In the genomic region with DNA sequence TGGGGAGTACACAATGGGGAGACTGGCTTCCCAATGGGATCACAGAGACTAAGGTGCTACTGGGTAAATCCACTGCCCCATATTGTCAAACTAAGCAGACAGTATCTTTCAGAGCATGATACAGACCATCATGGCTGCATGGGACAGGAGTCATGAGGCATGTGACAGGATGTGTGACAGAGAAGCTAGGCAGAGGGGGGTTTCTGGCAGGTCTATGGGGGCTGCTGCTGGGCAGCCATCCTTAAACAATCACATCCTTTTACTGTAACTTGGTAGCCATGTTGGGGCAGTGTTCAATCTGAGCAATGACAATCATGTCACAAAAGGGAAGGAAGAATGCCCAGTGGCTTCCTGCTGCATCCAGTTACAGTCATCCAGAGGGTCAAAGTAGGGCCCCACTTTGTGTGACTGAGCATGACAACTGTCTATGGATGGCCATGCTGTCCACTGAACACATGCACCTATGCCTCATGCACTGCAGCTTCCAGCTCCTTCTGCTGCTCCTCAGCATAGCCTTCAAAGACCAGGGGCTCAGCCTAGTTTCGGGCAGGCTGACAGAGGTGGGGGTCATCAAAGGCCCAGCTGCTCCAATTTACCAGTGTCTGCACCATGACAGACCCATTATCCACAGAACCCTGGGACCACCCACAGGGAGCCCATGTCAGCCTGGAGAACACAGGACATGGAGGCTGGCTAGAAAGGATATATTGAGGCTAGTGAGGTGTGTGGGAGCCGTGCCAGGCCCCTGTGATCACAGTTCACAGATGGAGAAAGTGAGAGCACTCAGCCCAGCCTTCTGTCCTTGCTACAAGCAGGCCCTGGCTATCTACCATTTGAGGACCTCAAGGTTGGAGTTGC, we compare ENCODE assay signal across 11 mouse cellular contexts. TPM values are rescaled to one million over a fixed set of nuclear protein-coding genes. Genes with fewer than 3 reads are reported as not detected.
DNase-seq lines count a peak whose midpoint lies in the region; ATAC-seq and TF ChIP-seq lines count a peak whose summit lies in the region.
"Had no signal": no experiment of that assay in that cellular context is flagged by ENCODE, and none has a peak within 500 bp of the region (broad histone marks: within the 10 kb centered on the region; RNA-seq: fewer than 3 reads in every experiment).

No protein-coding gene starts in this region.

- peak overlapping the region; percentile 45; the same call in 1 of the 2 replicates for H3K27ac ChIP-seq in liver, postnatal 0 days (ENCODE audit: low read depth)
- no peak overlapping the region for H3K27ac ChIP-seq in liver, embryonic 11.5 days (ENCODE audit: low read depth, low read length)
- peak overlapping the region; percentile 42 for H3K27ac ChIP-seq in hindbrain, postnatal 0 days
- H3K27ac ChIP-seq in kidney, embryonic 14.5 days (ENCODE audit: low read depth, low read length) = no peak overlapping the region

- H3K9ac ChIP-seq in liver, postnatal 0 days (replicated peaks) = no peak overlapping the region
- no peak overlapping the region for H3K9ac ChIP-seq in liver, embryonic 11.5 days (ENCODE audit: low read depth, low read length)
- H3K9ac ChIP-seq in hindbrain, postnatal 0 days (replicated peaks; ENCODE audit: low read length) = no peak overlapping the region
- H3K9ac ChIP-seq in kidney, embryonic 14.5 days (ENCODE audit: low read depth, low read length) = no peak overlapping the region
- H3K9ac ChIP-seq: limb, embryonic 12.5 days had no signal

- no peak for TF ChIP-seq CTCF in liver, postnatal 0 days (IDR thresholded peaks at IDR 0.05; ENCODE audit: low read depth)
- no peak for TF ChIP-seq CTCF in hindbrain, postnatal 0 days (IDR thresholded peaks at IDR 0.05; ENCODE audit: low read depth)

- no peak overlapping the region for H3K4me3 ChIP-seq in liver, postnatal 0 days (ENCODE audit: low read depth, low read length)
- H3K4me3 ChIP-seq in liver, embryonic 11.5 days (ENCODE audit: low read depth, low read length) = no peak overlapping the region
- H3K4me3 ChIP-seq in hindbrain, postnatal 0 days (ENCODE audit: low read length) = no peak overlapping the region
- H3K4me3 ChIP-seq in kidney, embryonic 14.5 days (ENCODE audit: low read length) = no peak overlapping the region
- H3K4me3 ChIP-seq: limb, embryonic 12.5 days had no signal

- H3K9me3 ChIP-seq in liver, postnatal 0 days (ENCODE audit: low read length) = no peaks in the 10 kb centered on the region
- H3K9me3 ChIP-seq in liver, embryonic 11.5 days (ENCODE audit: control insufficient read depth, low read length) = no peaks in the 10 kb centered on the region
- H3K9me3 ChIP-seq in hindbrain, postnatal 0 days (ENCODE audit: low read length) = no peaks in the 10 kb centered on the region
- H3K9me3 ChIP-seq in kidney, embryonic 14.5 days (ENCODE audit: control insufficient read depth, low read length) = no peaks in the 10 kb centered on the region
- H3K9me3 ChIP-seq: limb, embryonic 12.5 days had no signal

- peaks cover 32% of the 10 kb centered on the region for H3K36me3 ChIP-seq in liver, postnatal 0 days (replicated peaks; ENCODE audit: insufficient read depth, low read length)
- peaks cover 15% of the 10 kb centered on the region for H3K36me3 ChIP-seq in liver, embryonic 11.5 days (ENCODE audit: control insufficient read depth, insufficient read depth, low read length)
- peaks cover 19% of the 10 kb centered on the region; the same call in 1 of the 2 replicates for H3K36me3 ChIP-seq in hindbrain, postnatal 0 days (ENCODE audit: insufficient read depth, low read length)
- peaks cover 25% of the 10 kb centered on the region for H3K36me3 ChIP-seq in kidney, embryonic 14.5 days (ENCODE audit: control insufficient read depth, insufficient read depth, low read length)

- no peak for ATAC-seq in liver, postnatal 0 days
- no peak for ATAC-seq in liver, embryonic 11.5 days (replicated peaks; ENCODE audit: low FRiP score)
- ATAC-seq in cerebellum, adult (ENCODE audit: insufficient number of reproducible peaks, low FRiP score, low TSS enrichment) = 0 out of 2 replicates have a peak, but pooled peaks have one; percentile 16
- ATAC-seq in hindbrain, postnatal 0 days = no peak
- ATAC-seq in kidney, embryonic 14.5 days (ENCODE audit: low FRiP score, low TSS enrichment) = no peak

- no peaks in the 10 kb centered on the region for H3K27me3 ChIP-seq in liver, postnatal 0 days (ENCODE audit: insufficient read depth, low read length)
- H3K27me3 ChIP-seq in liver, embryonic 11.5 days (replicated peaks; ENCODE audit: control insufficient read depth, insufficient read depth, low read length) = no peaks in the 10 kb centered on the region
- no peaks in the 10 kb centered on the region for H3K27me3 ChIP-seq in hindbrain, postnatal 0 days (ENCODE audit: insufficient read depth, low read length)
- H3K27me3 ChIP-seq in kidney, embryonic 14.5 days (ENCODE audit: control insufficient read depth, insufficient read depth, low read length) = no peaks in the 10 kb centered on the region
- H3K27me3 ChIP-seq: limb, embryonic 12.5 days had no signal

- H3K4me2 ChIP-seq in liver, postnatal 0 days (ENCODE audit: low read depth, low read length) = no peak overlapping the region
- no peak overlapping the region for H3K4me2 ChIP-seq in liver, embryonic 11.5 days
- H3K4me2 ChIP-seq in hindbrain, postnatal 0 days (ENCODE audit: low read depth, low read length) = no peak overlapping the region
- H3K4me2 ChIP-seq in kidney, embryonic 14.5 days (replicated peaks; ENCODE audit: low read depth, low read length) = no peak overlapping the region
- H3K4me2 ChIP-seq: limb, embryonic 12.5 days had no signal

- DNase-seq in adrenal gland, adult (ENCODE audit: inconsistent age in 2 of 2, low spot score in 1 of 2) = peak; percentile 33 to 54
- no peak for DNase-seq in adrenal gland, postnatal 4 days (ENCODE audit: low spot score in 2 of 2)
- no peak for DNase-seq in liver, postnatal 0 days
- DNase-seq in liver, embryonic 11.5 days (ENCODE audit: low spot score) = no peak
- DNase-seq in hindbrain, postnatal 0 days (ENCODE audit: low spot score) = no peak
- DNase-seq in layer of hippocampus, adult 11-12 months (ENCODE audit: low spot score) = no peak
- DNase-seq: kidney, adult 8-10 months had no signal

- peaks cover 25% of the 10 kb centered on the region for H3K4me1 ChIP-seq in liver, postnatal 0 days (ENCODE audit: insufficient read depth)
- H3K4me1 ChIP-seq in liver, embryonic 11.5 days (replicated peaks; ENCODE audit: control insufficient read depth, insufficient read depth, low read length) = peaks cover 22% of the 10 kb centered on the region; the same call in 1 of the 2 replicates
- peaks cover 3% of the 10 kb centered on the region; the same call in 1 of the 2 replicates for H3K4me1 ChIP-seq in hindbrain, postnatal 0 days (ENCODE audit: insufficient read depth, low read length)
- peaks cover 12% of the 10 kb centered on the region for H3K4me1 ChIP-seq in kidney, embryonic 14.5 days (ENCODE audit: control insufficient read depth, insufficient read depth, low read length)

- TF ChIP-seq EP300 in liver, postnatal 0 days (IDR thresholded peaks at IDR 0.05; ENCODE audit: low read depth) = no peak

- WGBS in liver, postnatal 0 days (ENCODE audit: insufficient replicate concordance) = 82% methylated on average over 2 of the region's 2 CpGs
- 84% methylated on average over 2 of the region's 2 CpGs for WGBS in liver, embryonic 11.5 days
- WGBS in hindbrain, postnatal 0 days = 39% methylated on average over 2 of the region's 2 CpGs
- 61% methylated on average over 2 of the region's 2 CpGs for WGBS in kidney, embryonic 14.5 days

RNA-seq across cellular contexts. Expression of gene Sh3gl1, which starts 14.1 kb away (rescaled TPM):
- total RNA-seq in adrenal gland, postnatal 4 days (2021) = 10 to 100 TPM; 66.3 to 67.4 TPM
- polyA plus RNA-seq in liver, postnatal 0 days (2015; fragmentation: Nextera tagmentation; extraction: Ambion mirVana) = 35.9 and 37.1 TPM in 2 replicates
- polyA plus RNA-seq in liver, embryonic 11.5 days (2014; fragmentation: Nextera tagmentation; extraction: Ambion mirVana) = 96.4 and 99.1 TPM in 2 replicates
- total RNA-seq in hindbrain, postnatal 0 days (2014; rRNA removed) = 76.0 and 79.5 TPM in 2 replicates
- polyA plus RNA-seq in hindbrain, postnatal 0 days (2015; fragmentation: Nextera tagmentation; extraction: Ambion mirVana) = 84.5 and 87.6 TPM in 2 replicates
- polyA plus RNA-seq in kidney, embryonic 14.5 days (2014; fragmentation: Nextera tagmentation; extraction: Ambion mirVana) = 145 and 155 TPM in 2 replicates

RNA-seq across cellular contexts. Expression of gene Mpnd, which starts 16.8 kb away (rescaled TPM):
- 10 to 100 TPM; 91.6 to 91.9 TPM for total RNA-seq in adrenal gland, postnatal 4 days (2021)
- 17.5 and 23.9 TPM in 2 replicates for polyA plus RNA-seq in liver, postnatal 0 days (2015; fragmentation: Nextera tagmentation; extraction: Ambion mirVana)
- 42.5 and 47.9 TPM in 2 replicates for polyA plus RNA-seq in liver, embryonic 11.5 days (2014; fragmentation: Nextera tagmentation; extraction: Ambion mirVana)
- total RNA-seq in hindbrain, postnatal 0 days (2014; rRNA removed) = 185 and 186 TPM in 2 replicates
- 106 and 107 TPM in 2 replicates for polyA plus RNA-seq in hindbrain, postnatal 0 days (2015; fragmentation: Nextera tagmentation; extraction: Ambion mirVana)
- polyA plus RNA-seq in kidney, embryonic 14.5 days (2014; fragmentation: Nextera tagmentation; extraction: Ambion mirVana) = 110 and 112 TPM in 2 replicates

RNA-seq across cellular contexts. Expression of gene Stap2, which starts 17.0 kb away (rescaled TPM):
- total RNA-seq in adrenal gland, postnatal 4 days (2021) = 1 to 10 TPM; 9.3 to 9.4 TPM
- polyA plus RNA-seq in liver, postnatal 0 days (2015; fragmentation: Nextera tagmentation; extraction: Ambion mirVana) = 14.3 and 16.8 TPM in 2 replicates
- 3.4 and 3.5 TPM in 2 replicates for polyA plus RNA-seq in liver, embryonic 11.5 days (2014; fragmentation: Nextera tagmentation; extraction: Ambion mirVana)
- total RNA-seq in hindbrain, postnatal 0 days (2014; rRNA removed) = 5.4 and 5.9 TPM in 2 replicates
- 4.3 and 4.6 TPM in 2 replicates for polyA plus RNA-seq in hindbrain, postnatal 0 days (2015; fragmentation: Nextera tagmentation; extraction: Ambion mirVana)
- polyA plus RNA-seq in kidney, embryonic 14.5 days (2014; fragmentation: Nextera tagmentation; extraction: Ambion mirVana) = 13.7 and 14.6 TPM in 2 replicates
- total RNA-seq: common myeloid progenitor, adult 5-6 weeks had no signal

RNA-seq across cellular contexts. Expression of gene Chaf1a, which starts 17.9 kb away (rescaled TPM):
- 10 to 100 TPM; 15.6 to 16.2 TPM for total RNA-seq in adrenal gland, postnatal 4 days (2021)
- 4.9 and 6.5 TPM in 2 replicates for polyA plus RNA-seq in liver, postnatal 0 days (2015; fragmentation: Nextera tagmentation; extraction: Ambion mirVana)
- 32.0 and 32.6 TPM in 2 replicates for polyA plus RNA-seq in liver, embryonic 11.5 days (2014; fragmentation: Nextera tagmentation; extraction: Ambion mirVana)
- 5.8 and 6.1 TPM in 2 replicates for total RNA-seq in hindbrain, postnatal 0 days (2014; rRNA removed)
- polyA plus RNA-seq in hindbrain, postnatal 0 days (2015; fragmentation: Nextera tagmentation; extraction: Ambion mirVana) = 4.5 and 5.3 TPM in 2 replicates
- 14.1 and 25.4 TPM in 2 replicates for polyA plus RNA-seq in kidney, embryonic 14.5 days (2014; fragmentation: Nextera tagmentation; extraction: Ambion mirVana)

RNA-seq across cellular contexts. Expression of gene Fsd1, which starts 36.1 kb away (rescaled TPM):
- total RNA-seq in adrenal gland, postnatal 4 days (2021) = 1 to 10 TPM; 4.1 to 9.2 TPM
- polyA plus RNA-seq in liver, postnatal 0 days (2015; fragmentation: Nextera tagmentation; extraction: Ambion mirVana) = not detected in 2 replicates
- polyA plus RNA-seq in liver, embryonic 11.5 days (2014; fragmentation: Nextera tagmentation; extraction: Ambion mirVana) = 6.4 and 8.8 TPM in 2 replicates
- 136 and 140 TPM in 2 replicates for total RNA-seq in hindbrain, postnatal 0 days (2014; rRNA removed)
- 178 and 193 TPM in 2 replicates for polyA plus RNA-seq in hindbrain, postnatal 0 days (2015; fragmentation: Nextera tagmentation; extraction: Ambion mirVana)
- 20.7 and 25.7 TPM in 2 replicates for polyA plus RNA-seq in kidney, embryonic 14.5 days (2014; fragmentation: Nextera tagmentation; extraction: Ambion mirVana)
- total RNA-seq: common myeloid progenitor, adult 5-6 weeks had no signal

Comparison
In these comparisons a context has a peak if more than half of its experiments do, and no peak if none do; other contexts are left out.
1. DNase-seq: peak in adrenal gland, adult (2 of 2); none in adrenal gland, postnatal 4 days (0 of 2), liver, postnatal 0 days (single experiment), liver, embryonic 11.5 days (single experiment), hindbrain, postnatal 0 days (single experiment) and layer of hippocampus, adult 11-12 months (single experiment).
2. H3K27ac ChIP-seq: peak in liver, postnatal 0 days (single experiment) and hindbrain, postnatal 0 days (single experiment); none in liver, embryonic 11.5 days (single experiment) and kidney, embryonic 14.5 days (single experiment).